Mouse (Mus musculus) thymus, adult 18-20 months (tissue): ENCODE results near the gene Itpkc.

Experiments used
- DNase-seq, 2 experiments: peaks; one replicate each; pipeline ENCODE4 v3.0.0; 2022; ENCODE audit warnings: mixed read lengths in 2 of 2

Itpkc gene

GRCm38 (mm10) chr7:27235726-27236125 lies 7.3 kb upstream of the Itpkc start:
- DNase-seq, result no peak

GRCm38 (mm10) chr7:27233300-27233699 lies 4.8 kb upstream of the Itpkc start:
- DNase-seq, result no peak

GRCm38 (mm10) chr7:27232781-27233281 lies 4.4 kb upstream of the Itpkc start, which contains the start of gene Coq8b:
TSS of gene Coq8b (plus strand) at chr7:27233023.
- DNase-seq, result peak; percentile 93 to 96

- no peak for DNase-seq
Measured at GRCm38 (mm10) chr7:27231693-27232331, 3.4 kb upstream of the Itpkc start.

GRCm38 (mm10) chr7:27230781-27231180 lies 2.3 kb upstream of the Itpkc start:
- no peak for DNase-seq

- no peak for DNase-seq
Measured at GRCm38 (mm10) chr7:27228865-27229264, 404 bp upstream of the Itpkc start.

GRCm38 (mm10) chr7:27227676-27228075 lies 785 bp downstream of the Itpkc start:
- no peak for DNase-seq

- no peak for DNase-seq
Measured at GRCm38 (mm10) chr7:27227276-27227675, 1.2 kb downstream of the Itpkc start.

- no peak for DNase-seq
Measured at GRCm38 (mm10) chr7:27224877-27225575, 3.4 kb downstream of the Itpkc start.

GRCm38 (mm10) chr7:27222538-27222937 lies 5.9 kb downstream of the Itpkc start:
- DNase-seq, result no peak

- DNase-seq, result no peak
Measured at GRCm38 (mm10) chr7:27221939-27222338, 6.5 kb downstream of the Itpkc start.

GRCm38 (mm10) chr7:27219937-27220336 lies 8.5 kb downstream of the Itpkc start:
- no peak for DNase-seq

- no peak for DNase-seq
Measured at GRCm38 (mm10) chr7:27218586-27218985, 9.9 kb downstream of the Itpkc start.

- no peak for DNase-seq
Measured at GRCm38 (mm10) chr7:27212626-27213025, 15.8 kb downstream of the Itpkc start.

- no peak for DNase-seq
Measured at GRCm38 (mm10) chr7:27203730-27204449, 24.6 kb downstream of the Itpkc start.

GRCm38 (mm10) chr7:27198779-27199178 lies 29.7 kb downstream of the Itpkc start:
- no peak for DNase-seq

GRCm38 (mm10) chr7:27198355-27198754 lies 30.1 kb downstream of the Itpkc start:
- DNase-seq, result no peak

- DNase-seq, result no peak
Measured at GRCm38 (mm10) chr7:27197634-27198033, 30.8 kb downstream of the Itpkc start.

- no peak for DNase-seq
Measured at GRCm38 (mm10) chr7:27197136-27197535, 31.3 kb downstream of the Itpkc start.

GRCm38 (mm10) chr7:27195681-27196611 lies 32.5 kb downstream of the Itpkc start, which contains the start of the genes BC024978 and Snrpa:
TSS of gene BC024978 (plus strand) at chr7:27195781.
TSS of gene Snrpa (minus strand) at chr7:27196271.
- DNase-seq, result peak; percentile 95 to 99

GRCm38 (mm10) chr7:27193731-27194130 lies 34.7 kb downstream of the Itpkc start:
- DNase-seq, result no peak

- DNase-seq, result no peak
Measured at GRCm38 (mm10) chr7:27192434-27192833, 36.0 kb downstream of the Itpkc start.
